Mouse (Mus musculus): Measurements from ENCODE around the gene Naglu. TPM values are rescaled to one million over a fixed set of nuclear protein-coding genes. Genes with fewer than 3 reads are reported as not detected.
A peak's percentile ranks its signal among the peaks of the same experiment; 100 is the strongest.

The Naglu gene
- 11.9 and 12.5 TPM in 2 replicates for polyA plus RNA-seq (2012; rRNA removed)

DNA sequence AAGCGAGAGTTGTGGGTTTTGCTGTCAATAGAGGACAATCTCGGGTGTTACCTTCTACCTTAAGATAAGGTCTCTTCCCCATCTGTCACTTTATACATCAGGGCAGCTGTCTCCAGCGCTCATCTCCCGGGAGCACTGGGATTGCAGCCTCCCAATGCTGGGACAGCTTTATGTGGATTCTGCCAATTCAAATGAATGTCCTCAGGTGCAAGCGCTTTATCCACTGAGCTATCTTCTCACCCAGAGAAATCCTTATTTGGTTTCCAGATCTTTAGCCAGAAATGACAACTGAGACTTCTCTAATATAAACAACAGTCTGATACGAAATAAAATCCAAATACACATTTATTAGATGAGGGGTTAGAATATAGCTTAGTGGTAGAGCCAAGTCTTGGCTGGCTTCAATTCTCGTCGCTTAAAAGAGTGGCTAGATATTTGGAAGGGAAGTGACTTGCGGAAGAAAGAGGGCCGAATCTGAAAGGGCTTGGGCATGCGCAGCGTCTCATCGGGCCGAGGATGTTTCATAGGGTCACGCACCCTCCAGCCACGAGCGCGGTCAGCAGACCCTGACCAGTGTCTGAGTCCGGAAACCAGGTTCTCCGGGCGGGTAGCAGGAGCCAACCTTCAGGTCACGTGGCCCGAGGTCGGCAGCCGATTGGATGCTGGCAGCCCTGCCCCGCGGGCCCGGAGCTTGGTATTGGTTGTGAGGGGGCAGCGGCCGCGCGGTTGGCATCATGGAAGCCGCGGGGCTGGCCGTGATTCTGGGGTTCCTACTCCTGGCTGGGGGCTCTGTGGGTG is at the start of gene Naglu:
Gene Naglu, plus strand, starts transcription at position 622 of the 798 bp plus-strand sequence.
- TF ChIP-seq POLR2A (IDR thresholded peaks at IDR 0.05; ENCODE audit: borderline replicate concordance, extremely low read depth, insufficient read depth, insufficient read length, poor library complexity, severe bottlenecking) (peak; percentile 73; the same call in 1 of the 2 replicates), CTCF (IDR thresholded peaks at IDR 0.05; ENCODE audit: borderline replicate concordance, extremely low read depth, insufficient read depth, insufficient read length) (no peak)

DNA sequence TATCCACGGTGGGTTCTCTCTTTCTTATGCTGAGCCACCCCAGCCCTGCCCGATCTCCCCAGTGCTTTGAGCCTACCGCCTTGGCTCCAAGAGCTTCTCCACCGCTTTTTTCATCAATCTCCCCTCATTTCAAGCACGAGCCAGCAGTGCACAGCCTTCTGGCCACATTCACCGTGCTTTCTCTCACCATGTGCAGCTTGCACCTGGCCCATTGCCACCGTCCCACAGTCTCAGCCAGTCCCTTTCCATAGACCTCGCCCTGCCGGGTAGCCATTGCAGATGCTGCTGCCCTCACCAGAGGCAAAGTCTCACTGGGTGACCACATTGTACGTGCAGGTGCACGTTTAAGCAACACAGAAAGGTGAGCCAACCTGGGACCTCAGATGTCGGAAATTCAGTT is 46.4 kb upstream of the Naglu start:
- TF ChIP-seq POLR2A (IDR thresholded peaks at IDR 0.05; ENCODE audit: borderline replicate concordance, extremely low read depth, insufficient read depth, insufficient read length, poor library complexity, severe bottlenecking) (no peak), CTCF (IDR thresholded peaks at IDR 0.05; ENCODE audit: borderline replicate concordance, extremely low read depth, insufficient read depth, insufficient read length) (no peak)
- peak; percentile 66 for DNase-seq (ENCODE audit: low read depth)

More for the DNA sequence above, at the start of gene Naglu:
- peak; percentile 96 for DNase-seq (ENCODE audit: low read depth)

DNA sequence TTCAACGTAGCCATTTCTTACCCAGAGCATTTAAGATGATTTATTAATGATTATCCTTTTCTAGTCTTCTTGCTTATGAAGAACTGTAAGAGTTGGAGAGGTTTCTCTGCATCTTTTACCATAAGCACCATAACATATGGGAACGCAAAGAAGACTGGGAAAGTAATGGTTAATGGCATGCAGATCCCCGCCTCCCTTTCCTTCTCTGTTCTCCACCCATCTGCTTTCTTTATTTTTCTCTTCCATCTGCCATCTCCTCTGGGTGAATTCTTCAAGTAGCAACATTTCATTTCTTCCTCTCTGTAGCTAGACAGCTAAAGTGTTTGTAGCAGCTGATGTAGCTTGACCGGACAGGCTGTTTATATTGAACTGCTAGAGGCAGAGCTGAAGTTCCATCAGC is 45.8 kb upstream of the Naglu start:
- no peak for TF ChIP-seq CTCF (IDR thresholded peaks at IDR 0.05; ENCODE audit: borderline replicate concordance, extremely low read depth, insufficient read depth, insufficient read length)
- TF ChIP-seq POLR2A (IDR thresholded peaks at IDR 0.05; ENCODE audit: borderline replicate concordance, extremely low read depth, insufficient read depth, insufficient read length, poor library complexity, severe bottlenecking) = no peak
- DNase-seq (ENCODE audit: low read depth) = peak; percentile 50

DNA sequence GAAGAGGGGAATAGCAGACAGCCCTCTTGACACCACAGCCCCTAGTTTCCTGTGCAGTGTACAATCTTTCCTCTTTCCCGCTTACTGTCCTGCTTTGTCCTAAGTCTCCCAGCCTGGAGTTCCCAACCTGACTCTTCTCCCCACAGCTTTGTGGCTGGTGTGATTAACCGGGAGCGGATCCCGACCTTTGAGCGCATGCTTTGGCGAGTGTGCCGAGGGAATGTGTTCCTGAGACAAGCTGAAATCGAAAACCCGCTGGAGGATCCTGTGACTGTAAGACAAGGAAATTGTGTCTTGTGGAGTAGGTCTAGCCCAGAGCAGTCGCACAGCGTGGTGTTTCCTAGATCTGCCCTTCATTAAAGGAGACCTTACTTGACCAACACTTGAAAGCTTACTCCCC is 42.7 kb upstream of the Naglu start:
- TF ChIP-seq POLR2A (IDR thresholded peaks at IDR 0.05; ENCODE audit: borderline replicate concordance, extremely low read depth, insufficient read depth, insufficient read length, poor library complexity, severe bottlenecking) (no peak), CTCF (IDR thresholded peaks at IDR 0.05; ENCODE audit: borderline replicate concordance, extremely low read depth, insufficient read depth, insufficient read length) (no peak)
- no peak for DNase-seq (ENCODE audit: low read depth)

DNA sequence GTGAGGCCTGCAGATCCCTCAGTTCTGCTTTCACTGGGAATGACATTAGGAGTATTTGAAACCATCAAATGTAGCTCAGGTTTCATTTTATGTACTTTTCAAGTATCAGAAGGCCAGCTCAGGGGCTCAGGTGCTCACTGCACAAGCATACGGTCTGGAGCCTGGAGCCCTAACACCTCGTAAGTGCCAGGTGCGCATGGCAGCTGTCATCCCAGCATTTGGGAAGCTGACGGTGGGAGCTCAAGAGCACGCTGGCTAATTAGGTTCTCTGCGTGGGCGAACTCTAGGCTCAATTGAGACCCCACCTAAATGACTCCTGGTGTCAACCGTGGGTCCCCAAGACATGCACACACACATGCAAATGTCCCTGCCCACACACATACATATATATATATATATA is 40.5 kb upstream of the Naglu start:
- peak; percentile 33 for DNase-seq (ENCODE audit: low read depth)
- no peak for TF ChIP-seq CTCF (IDR thresholded peaks at IDR 0.05; ENCODE audit: borderline replicate concordance, extremely low read depth, insufficient read depth, insufficient read length)

DNA sequence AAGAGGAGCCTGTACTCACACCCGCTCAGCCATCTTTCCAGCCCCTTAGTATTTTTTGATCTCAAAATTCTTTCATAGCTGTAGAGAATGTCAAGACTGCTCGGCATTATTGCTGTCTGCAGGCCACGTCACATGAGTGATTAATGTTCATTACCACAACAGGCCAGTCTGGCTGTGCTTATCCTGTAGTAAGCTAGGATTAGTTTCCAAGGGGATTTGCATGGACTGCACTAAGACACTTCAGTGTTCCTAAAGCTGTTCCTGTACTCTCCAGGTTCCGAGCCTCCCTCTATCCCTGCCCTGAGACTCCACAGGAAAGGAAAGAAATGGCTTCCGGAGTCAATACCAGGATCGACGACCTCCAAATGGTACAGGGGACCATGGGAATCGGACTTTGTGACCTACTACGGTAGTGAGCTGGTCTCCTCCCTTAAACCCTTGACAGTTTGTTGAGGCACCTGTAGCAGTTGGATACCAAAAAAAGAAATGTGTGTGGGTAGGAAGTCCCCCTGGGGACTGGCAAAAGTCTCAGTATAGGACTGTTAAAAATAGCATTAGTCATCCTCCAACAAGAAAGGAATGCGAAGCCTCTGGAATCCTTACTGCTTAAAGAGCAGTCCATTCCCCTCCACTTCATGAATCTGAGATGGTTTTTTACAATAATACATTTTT is 39.5 kb upstream of the Naglu start:
- TF ChIP-seq CTCF (IDR thresholded peaks at IDR 0.05; ENCODE audit: borderline replicate concordance, extremely low read depth, insufficient read depth, insufficient read length) (no peak), POLR2A (IDR thresholded peaks at IDR 0.05; ENCODE audit: borderline replicate concordance, extremely low read depth, insufficient read depth, insufficient read length, poor library complexity, severe bottlenecking) (no peak)
- no peak for DNase-seq (ENCODE audit: low read depth)

DNA sequence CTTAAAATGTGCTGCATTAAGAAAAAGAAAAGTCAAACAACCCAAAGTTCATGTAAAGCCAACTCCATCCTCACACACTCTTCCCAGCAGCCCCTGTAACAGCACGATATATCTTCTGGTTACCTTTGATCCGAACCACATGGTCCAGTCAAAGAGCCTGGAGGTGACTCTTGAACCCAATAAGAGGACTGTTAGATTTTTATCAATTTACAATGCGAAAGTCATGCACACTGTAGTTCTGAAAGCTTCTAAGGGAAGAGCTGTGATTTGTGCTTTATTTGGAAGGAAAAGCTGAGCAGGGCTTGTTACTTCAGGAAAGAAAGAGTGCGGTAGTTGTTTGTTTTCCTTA is 39.0 kb upstream of the Naglu start:
- no peak for DNase-seq (ENCODE audit: low read depth)
- TF ChIP-seq POLR2A (IDR thresholded peaks at IDR 0.05; ENCODE audit: borderline replicate concordance, extremely low read depth, insufficient read depth, insufficient read length, poor library complexity, severe bottlenecking) = no peak
- no peak for TF ChIP-seq CTCF (IDR thresholded peaks at IDR 0.05; ENCODE audit: borderline replicate concordance, extremely low read depth, insufficient read depth, insufficient read length)

DNA sequence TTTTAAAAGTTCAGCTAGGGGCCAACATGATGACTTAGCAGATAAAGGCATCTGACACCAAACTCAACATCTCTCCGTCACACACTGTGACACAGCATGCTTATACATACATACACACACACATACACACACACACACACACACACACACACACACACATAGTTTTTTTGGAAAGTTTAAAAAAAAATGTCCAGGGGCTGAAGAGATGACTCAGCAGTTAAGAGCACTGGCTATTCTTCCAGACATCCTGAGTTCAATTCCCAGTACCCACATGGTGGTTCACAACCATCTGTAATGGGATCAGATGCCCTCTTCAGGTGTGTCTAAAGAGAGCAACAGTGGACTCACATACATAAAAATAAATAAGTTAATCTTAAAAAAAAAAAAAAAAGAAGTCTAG is 38.3 kb upstream of the Naglu start:
- DNase-seq (ENCODE audit: low read depth) = no peak
- TF ChIP-seq POLR2A (IDR thresholded peaks at IDR 0.05; ENCODE audit: borderline replicate concordance, extremely low read depth, insufficient read depth, insufficient read length, poor library complexity, severe bottlenecking) (no peak), CTCF (IDR thresholded peaks at IDR 0.05; ENCODE audit: borderline replicate concordance, extremely low read depth, insufficient read depth, insufficient read length) (no peak)

DNA sequence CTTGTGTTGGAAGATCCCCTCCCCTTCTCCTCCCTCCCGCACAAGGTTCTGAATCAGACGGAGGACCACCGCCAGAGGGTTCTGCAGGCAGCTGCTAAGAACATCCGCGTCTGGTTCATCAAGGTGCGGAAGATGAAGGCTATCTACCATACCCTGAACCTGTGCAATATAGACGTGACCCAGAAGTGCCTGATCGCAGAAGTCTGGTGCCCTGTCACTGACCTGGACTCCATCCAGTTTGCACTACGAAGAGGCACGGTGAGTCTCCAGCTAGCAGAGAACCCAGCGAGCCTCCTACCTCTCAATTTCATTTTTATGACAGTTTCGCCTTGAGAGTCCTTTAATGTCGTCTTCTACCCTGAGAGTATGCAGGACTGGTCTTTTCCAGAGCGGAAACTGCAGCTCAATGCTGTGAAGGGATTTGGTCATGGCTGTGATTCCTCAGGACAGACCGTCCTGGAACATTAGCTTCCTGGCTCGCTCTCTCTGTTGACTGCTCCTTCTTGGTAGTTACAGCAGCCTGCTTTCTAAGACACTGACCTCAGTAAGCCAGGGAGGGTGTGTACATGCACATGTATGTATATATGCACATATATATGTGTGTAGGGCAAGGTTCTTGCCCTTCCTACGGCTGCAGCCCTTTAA is 35.8 kb upstream of the Naglu start:
- no peak for DNase-seq (ENCODE audit: low read depth)
- no peak for TF ChIP-seq CTCF (IDR thresholded peaks at IDR 0.05; ENCODE audit: borderline replicate concordance, extremely low read depth, insufficient read depth, insufficient read length)
- no peak for TF ChIP-seq POLR2A (IDR thresholded peaks at IDR 0.05; ENCODE audit: borderline replicate concordance, extremely low read depth, insufficient read depth, insufficient read length, poor library complexity, severe bottlenecking)

DNA sequence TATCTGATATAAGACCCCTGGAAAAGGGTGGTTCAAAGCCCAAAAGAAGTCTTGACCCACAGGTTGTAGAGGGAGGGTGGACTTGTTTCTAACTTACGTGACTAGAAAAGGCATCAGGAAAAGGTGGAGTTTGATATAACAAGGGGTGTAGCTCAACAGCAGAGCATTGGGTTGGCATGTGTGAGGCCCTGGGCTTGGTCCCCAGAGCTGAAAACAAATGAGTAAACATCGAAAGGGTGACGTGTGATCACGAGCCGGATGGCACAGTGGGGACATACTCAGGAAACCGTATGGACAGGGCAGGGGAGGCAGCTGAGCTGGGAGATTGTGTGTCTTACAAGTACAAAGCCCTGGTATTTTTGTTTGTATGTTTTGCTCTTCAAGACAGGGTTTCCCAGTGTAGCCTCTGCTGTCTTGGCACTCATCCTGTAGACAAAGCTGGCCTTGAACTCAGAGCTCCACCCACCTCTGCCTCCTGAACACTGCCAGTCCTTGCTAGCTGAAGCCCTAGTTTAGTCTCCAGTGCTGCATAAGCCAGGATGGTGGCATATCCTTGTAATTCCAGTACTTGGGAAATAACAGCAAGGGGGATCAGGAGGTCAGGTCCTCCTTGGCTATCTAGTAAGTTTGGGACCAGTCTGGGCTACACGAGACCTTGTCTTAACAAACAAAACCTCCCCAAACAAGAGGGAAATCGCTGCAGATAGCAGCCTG is 35.0 kb upstream of the Naglu start:
- TF ChIP-seq POLR2A (IDR thresholded peaks at IDR 0.05; ENCODE audit: borderline replicate concordance, extremely low read depth, insufficient read depth, insufficient read length, poor library complexity, severe bottlenecking) (no peak), CTCF (IDR thresholded peaks at IDR 0.05; ENCODE audit: borderline replicate concordance, extremely low read depth, insufficient read depth, insufficient read length) (no peak)

DNA sequence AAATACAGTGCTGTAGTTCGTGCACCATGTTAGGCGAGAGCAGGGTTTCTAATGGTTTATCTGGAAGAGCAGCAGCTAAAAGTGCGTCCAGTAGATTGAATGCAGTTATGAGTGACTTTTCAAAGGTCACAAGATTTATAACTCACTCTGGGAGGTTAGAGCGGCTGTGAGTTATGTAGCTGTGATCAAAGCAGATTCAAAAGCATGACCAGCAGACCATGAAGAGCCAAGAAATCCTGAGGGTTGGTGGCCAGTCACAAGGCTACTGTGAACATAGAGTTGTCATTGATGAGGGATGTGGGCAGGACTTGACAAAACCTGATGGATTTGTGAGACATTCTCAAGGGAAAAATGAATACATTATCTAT is 34.5 kb upstream of the Naglu start:
- no peak for TF ChIP-seq POLR2A (IDR thresholded peaks at IDR 0.05; ENCODE audit: borderline replicate concordance, extremely low read depth, insufficient read depth, insufficient read length, poor library complexity, severe bottlenecking)
- no peak for TF ChIP-seq CTCF (IDR thresholded peaks at IDR 0.05; ENCODE audit: borderline replicate concordance, extremely low read depth, insufficient read depth, insufficient read length)
- DNase-seq (ENCODE audit: low read depth) = no peak

More for the DNA sequence above, 35.0 kb upstream of the Naglu start:
- DNase-seq (ENCODE audit: low read depth) = no peak

All from brain, embryonic 14.5 days (tissue).